Mouse (Mus musculus) liver, embryonic 14.5 days (tissue): ENCODE results near the gene Cyp4a12b.

Experiments used
- CTCF ChIP-seq: IDR thresholded peaks from 2 replicates; pipeline ENCODE4 v1.5.1; 2016; ENCODE audit warnings: antibody characterized with exemption, low read depth, control low read depth
- EP300 ChIP-seq: IDR thresholded peaks from 2 replicates; pipeline ENCODE4 v1.6.1; 2016; ENCODE audit warnings: antibody characterized with exemption, low read depth

DNA sequence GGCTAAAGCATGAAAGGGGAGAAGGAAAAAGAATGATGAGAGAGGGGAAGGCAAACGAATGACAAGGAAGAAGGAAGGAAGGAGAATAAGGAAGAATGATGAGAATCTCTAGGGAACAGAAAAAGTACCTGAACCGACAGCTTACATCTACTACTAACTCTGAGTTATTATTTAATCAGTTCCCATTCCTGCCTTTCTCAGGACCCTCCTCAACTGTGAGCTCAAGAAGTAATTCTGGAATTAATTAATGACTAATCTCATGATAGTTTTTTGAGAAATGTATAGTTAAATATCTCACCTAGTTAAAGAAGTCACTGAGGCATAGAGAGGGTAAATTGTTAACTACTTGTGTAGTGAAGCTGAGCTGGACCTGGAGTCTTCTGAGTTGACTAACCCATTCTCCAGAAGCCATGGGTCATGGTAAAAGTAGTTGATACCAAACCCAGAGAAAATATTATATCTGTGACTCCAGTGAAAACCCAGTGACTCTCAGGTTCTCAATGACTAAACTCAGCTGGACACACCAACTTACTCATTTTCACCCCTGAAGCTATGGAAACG lies 39.2 kb downstream of the Cyp4a12b start:
- TF ChIP-seq EP300 (no peak), CTCF (no peak)
